In genomic region chr15:95390347-95390746, GRCm38 (mm10) we compare ENCODE assay signal across 18 mouse cellular contexts.
"Had no signal": no experiment of that assay in that cellular context is flagged by ENCODE, and none has a peak within 500 bp of the region (broad histone marks: within the 10 kb centered on the region; RNA-seq: fewer than 3 reads in every experiment).

No protein-coding gene starts in this region.

- H3K27ac ChIP-seq: lung, embryonic 15.5 days; macrophage; midbrain, embryonic 13.5 days; midbrain, embryonic 15.5 days; neural tube, embryonic 12.5 days had no signal

- H3K4me3 ChIP-seq: lung, embryonic 15.5 days; megakaryocyte, embryonic 14.5 days; midbrain, embryonic 13.5 days; midbrain, embryonic 15.5 days; neural tube, embryonic 12.5 days had no signal

- H3K4me2 ChIP-seq: lung, embryonic 15.5 days; midbrain, embryonic 11.5 days; midbrain, embryonic 13.5 days; midbrain, embryonic 15.5 days; neural tube, embryonic 12.5 days had no signal

- H3K36me3 ChIP-seq: lung, embryonic 15.5 days; midbrain, embryonic 13.5 days; midbrain, embryonic 15.5 days; neural tube, embryonic 12.5 days had no signal

- H3K9ac ChIP-seq: lung, embryonic 15.5 days; midbrain, embryonic 13.5 days; midbrain, embryonic 15.5 days; neural tube, embryonic 12.5 days had no signal

- H3K27me3 ChIP-seq: lung, embryonic 15.5 days; megakaryocyte, embryonic 14.5 days; midbrain, embryonic 13.5 days; midbrain, embryonic 15.5 days; neural tube, embryonic 12.5 days had no signal

- DNase-seq: lung, adult 2 months; lung, postnatal 14 days; lung, postnatal 36 days; right cerebral cortex, adult 18-20 months; right cerebral cortex, postnatal 25 days; right cerebral cortex, postnatal 4 days; spleen, adult 18-20 months; thymus, adult 18-20 months; thymus, postnatal 14 days; thymus, postnatal 36 days had no signal

- ATAC-seq: lung, postnatal 0 days; midbrain, embryonic 13.5 days; midbrain, embryonic 15.5 days had no signal

- H3K4me1 ChIP-seq: lung, embryonic 15.5 days; megakaryocyte, embryonic 14.5 days; midbrain, embryonic 15.5 days; neural tube, embryonic 12.5 days had no signal

- H3K9me3 ChIP-seq: lung, embryonic 15.5 days; midbrain, embryonic 13.5 days; midbrain, embryonic 15.5 days; neural tube, embryonic 12.5 days had no signal
